Mouse (Mus musculus): ENCODE data around the gene H2al1i.

- no peak for TF ChIP-seq ZC3H11A (IDR thresholded peaks at IDR 0.05; ENCODE audit: borderline replicate concordance, low read depth, low read length)
- TF ChIP-seq MAFK (IDR thresholded peaks at IDR 0.05; ENCODE audit: insufficient read depth, low read depth, low read length) = no peak
- TF ChIP-seq CHD2 (IDR thresholded peaks at IDR 0.05; ENCODE audit: low read depth, low read length) = no peak
- TF ChIP-seq ZNF384 (IDR thresholded peaks at IDR 0.05; ENCODE audit: low read depth, low read length) = no peak
- TF ChIP-seq HCFC1 (IDR thresholded peaks at IDR 0.05; ENCODE audit: borderline replicate concordance, insufficient read depth, low read length) = no peak
Observed at GRCm38 (mm10) chrX:11361261-11361660, 36.8 kb downstream of the H2al1i start.

All from ES-E14 (cell line).